Mouse (Mus musculus) ES-CJ7 (cell line): ENCODE data around the gene Incenp.
A peak's percentile ranks its signal among the peaks of the same experiment; 100 is the strongest.
"Not testable (repeated sequence)": the region's sequence is repeated elsewhere in the genome, so short reads cannot be mapped to it uniquely, and the experiment has no call there.

Experiments
- DNase-seq: peaks from one replicate; pipeline ENCODE4 v3.0.0; 2011; ENCODE audit warnings: low read depth, low spot score

The Incenp gene

GRCm38 (mm10) chr19:9918176-9918861, 19.0 kb upstream of the Incenp start:
- DNase-seq: no peak

DNA sequence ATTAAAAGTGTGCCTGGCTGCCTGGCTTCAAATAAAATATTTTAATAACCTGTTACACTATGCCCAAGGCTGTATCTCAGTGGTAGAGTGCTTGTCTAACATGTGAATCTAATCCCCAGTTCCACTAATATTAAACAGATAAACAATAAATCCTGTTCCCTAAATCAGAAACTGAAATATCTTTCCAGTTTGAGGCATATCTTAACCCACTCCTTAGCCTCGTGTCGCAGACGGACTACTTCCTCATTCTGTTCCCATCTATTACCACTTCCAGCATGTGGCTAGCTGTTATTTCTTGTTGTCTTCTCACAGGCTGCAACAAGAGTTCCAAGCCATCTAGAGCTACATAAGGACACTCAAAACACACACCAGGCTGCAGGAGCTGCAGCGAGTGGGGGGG, 18.4 kb upstream of the Incenp start:
- DNase-seq: no peak

- DNase-seq: peak; percentile 62
Measured at GRCm38 (mm10) chr19:9915935-9916334, 16.6 kb upstream of the Incenp start.

DNA sequence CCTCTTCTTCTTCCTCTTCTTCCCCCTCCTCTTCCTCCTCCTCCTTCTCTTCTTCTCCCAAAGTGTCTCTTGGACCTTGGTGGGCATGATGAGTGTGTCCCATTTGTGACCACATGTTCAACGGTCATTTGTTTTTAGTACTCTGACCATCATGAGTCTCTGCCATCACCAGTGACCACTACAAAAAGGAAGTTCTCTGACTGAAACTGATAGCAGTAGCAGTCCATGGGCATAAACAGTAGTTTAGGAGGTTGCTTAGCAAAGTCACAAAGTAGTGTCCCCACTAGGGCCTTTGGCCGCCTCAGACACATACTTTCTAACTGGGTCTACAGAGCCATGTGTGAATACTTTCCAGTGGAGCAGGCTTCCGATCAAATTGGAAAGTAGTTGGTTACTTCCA, 15.0 kb upstream of the Incenp start:
- DNase-seq: no peak

DNA sequence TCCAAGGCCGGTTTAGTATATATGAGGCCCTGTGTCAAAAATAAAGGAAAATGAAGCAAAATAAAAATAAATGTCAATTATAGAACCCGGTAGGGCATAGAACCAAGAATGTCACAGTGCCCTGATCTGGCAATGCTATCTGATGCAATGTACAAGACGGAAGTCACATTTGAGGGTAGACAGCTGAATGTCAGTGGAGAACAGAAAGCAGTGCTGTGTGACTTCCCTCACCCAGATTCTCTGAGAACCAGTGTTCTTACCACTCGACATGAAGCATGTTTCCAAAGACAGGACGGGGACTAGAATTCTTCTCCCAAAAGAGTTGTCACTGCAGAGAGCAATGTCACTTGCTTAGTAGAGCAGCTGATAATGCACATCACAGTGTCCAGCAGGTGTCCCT, 14.4 kb upstream of the Incenp start:
- DNase-seq: no peak

- peak; percentile 74 for DNase-seq
Measured at GRCm38 (mm10) chr19:9911314-9911754, 12.0 kb upstream of the Incenp start.

GRCm38 (mm10) chr19:9909351-9909750, 10.0 kb upstream of the Incenp start:
- no peak for DNase-seq

DNA sequence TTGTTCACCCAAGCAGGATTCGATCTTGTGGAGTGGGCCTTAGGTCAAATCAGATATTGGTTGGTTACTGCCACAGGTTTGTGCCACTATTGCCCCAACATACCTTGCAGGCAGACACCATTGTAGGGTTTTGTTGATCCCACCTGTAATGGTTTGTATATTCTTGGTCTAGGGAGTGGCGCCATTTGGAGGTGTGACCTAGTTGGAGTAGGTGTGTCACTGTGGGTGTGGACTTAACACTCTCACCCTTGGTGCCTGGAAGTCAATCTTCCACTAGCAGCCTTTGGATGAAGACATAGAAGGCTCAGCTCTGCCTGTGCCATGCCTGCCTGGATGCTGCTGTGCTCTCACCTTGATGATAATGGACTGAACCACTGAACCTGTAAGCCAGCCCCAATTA, 1.3 kb upstream of the Incenp start:
- not testable (repeated sequence) for DNase-seq

- DNase-seq: no peak
Measured at GRCm38 (mm10) chr19:9899780-9900146, 412 bp upstream of the Incenp start.

- no peak for DNase-seq
Measured at GRCm38 (mm10) chr19:9898339-9899066, 848 bp downstream of the Incenp start.

DNA sequence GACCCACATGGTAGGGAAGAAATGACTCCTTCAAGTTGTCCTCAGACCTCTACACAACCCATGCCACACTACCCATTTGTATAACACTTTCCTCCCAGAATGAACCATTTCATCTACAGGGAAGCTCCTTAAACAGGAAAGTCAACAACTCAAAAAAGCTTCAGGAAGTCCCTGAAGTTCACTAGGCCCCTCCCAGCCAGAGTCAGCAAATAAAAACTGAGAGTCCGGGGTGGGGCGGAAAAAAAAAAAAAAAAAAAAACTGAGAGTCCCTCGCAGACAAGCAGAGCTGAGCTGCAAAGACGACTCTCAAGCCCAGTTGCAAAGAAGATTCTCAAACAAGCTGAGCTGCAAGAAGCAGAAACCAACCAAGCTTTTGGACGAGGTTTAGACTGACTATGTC, 3.3 kb downstream of the Incenp start:
- no peak for DNase-seq

DNA sequence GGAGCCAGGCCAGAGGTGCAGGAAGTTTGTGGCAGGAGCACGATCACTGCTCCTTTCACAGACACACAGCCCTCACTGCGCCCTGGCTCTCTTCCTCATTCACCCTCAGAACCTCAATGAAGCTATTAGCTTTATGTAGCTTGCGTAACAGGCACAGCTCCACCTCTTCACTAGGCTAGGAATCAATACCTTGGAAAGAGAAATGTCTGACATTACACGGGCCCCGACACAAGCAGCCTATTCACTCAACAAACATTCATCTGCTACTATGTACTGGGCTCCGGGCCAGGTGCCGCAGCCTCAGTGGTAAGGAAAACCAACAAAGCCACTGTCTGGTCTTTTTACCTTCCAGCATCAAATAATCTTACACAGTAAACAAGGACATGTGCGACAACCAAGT, 12.6 kb downstream of the Incenp start:
- DNase-seq: no peak

DNA sequence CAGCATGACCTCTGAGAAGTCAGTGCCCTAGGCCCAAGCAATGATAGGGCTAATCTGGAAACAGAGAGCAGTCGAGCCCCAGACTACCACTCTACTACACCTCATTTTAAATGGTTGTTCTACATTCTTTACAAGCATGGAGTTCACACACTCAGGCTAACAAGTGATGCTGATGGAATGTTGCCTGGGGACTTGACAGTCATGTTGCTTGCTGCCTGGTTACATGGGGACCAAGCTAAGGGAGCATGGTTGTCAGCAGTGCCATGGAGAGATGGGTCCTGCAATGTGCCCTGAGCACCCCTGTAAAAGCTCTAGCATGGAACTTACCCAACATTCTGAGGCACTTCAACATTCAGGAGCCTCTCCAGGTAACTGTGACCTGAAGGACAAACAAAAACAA, 13.0 kb downstream of the Incenp start:
- no peak for DNase-seq

GRCm38 (mm10) chr19:9878186-9878835, 21.0 kb downstream of the Incenp start:
- DNase-seq: no peak

- DNase-seq: no peak
Measured at GRCm38 (mm10) chr19:9865466-9865865, 33.9 kb downstream of the Incenp start.

GRCm38 (mm10) chr19:9864856-9865255, 34.5 kb downstream of the Incenp start:
- DNase-seq: no peak

DNA sequence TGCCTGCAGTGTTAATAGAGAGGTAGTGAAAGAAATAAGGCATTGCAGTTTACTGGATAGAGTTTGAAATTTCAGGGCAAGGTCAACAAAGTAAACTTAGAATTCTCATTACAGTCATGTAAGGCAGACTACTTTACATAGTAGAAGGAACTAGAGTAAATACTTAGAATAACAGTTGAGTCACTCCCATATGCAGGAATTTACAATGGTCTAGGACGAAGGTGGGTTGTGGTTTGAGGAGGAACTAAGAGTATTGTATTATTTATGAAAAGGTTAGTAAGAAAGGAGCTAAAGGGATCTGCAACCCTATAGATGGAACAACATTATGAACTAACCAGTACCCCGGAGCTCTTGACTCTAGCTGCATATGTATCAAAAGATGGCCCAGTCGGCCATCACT, 38.5 kb downstream of the Incenp start:
- peak; percentile 57 for DNase-seq

- peak; percentile 23 for DNase-seq
Measured at GRCm38 (mm10) chr19:9849368-9850075, 49.8 kb downstream of the Incenp start.

DNA sequence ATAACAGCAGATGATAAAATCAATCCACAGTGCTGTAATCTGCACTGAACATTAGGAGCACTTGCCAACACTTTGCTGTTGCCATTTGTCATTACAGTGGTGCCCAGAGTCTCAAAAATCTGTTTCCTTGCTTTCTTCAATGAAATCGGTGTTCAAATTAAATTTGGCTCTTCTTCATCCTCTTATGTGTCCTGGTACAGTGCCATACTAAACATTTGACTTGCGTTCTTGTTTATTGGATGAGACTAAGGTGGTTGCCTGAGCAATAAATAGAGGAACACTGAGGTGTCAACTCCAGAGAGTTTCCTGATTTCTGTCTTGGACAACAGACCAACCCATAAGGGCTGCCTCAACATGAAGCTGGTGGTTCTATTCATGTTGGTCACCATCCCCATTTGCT, 52.1 kb downstream of the Incenp start, which contains the start of gene Scgb2a2:
Gene Scgb2a2 (plus strand): TSS at position 301 of the 400 bp plus-strand sequence.
- DNase-seq: no peak

DNA sequence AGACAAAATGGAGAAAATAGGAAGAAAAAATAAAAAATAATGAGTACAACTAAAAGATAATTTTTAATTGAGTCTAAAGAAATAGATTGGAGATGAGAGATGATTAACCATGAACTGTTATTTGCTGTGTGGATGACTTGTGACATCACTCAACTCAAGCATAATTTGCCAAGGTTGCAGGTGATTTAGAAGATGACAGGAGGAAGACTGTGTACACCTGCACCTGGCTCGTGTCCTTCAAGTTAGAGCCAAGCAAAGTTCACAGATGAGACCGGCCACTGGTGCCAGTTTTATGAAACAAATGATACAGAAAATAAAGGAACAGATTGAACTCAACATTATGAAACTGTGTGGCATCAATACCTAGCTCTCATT, 62.0 kb downstream of the Incenp start:
- no peak for DNase-seq

DNA sequence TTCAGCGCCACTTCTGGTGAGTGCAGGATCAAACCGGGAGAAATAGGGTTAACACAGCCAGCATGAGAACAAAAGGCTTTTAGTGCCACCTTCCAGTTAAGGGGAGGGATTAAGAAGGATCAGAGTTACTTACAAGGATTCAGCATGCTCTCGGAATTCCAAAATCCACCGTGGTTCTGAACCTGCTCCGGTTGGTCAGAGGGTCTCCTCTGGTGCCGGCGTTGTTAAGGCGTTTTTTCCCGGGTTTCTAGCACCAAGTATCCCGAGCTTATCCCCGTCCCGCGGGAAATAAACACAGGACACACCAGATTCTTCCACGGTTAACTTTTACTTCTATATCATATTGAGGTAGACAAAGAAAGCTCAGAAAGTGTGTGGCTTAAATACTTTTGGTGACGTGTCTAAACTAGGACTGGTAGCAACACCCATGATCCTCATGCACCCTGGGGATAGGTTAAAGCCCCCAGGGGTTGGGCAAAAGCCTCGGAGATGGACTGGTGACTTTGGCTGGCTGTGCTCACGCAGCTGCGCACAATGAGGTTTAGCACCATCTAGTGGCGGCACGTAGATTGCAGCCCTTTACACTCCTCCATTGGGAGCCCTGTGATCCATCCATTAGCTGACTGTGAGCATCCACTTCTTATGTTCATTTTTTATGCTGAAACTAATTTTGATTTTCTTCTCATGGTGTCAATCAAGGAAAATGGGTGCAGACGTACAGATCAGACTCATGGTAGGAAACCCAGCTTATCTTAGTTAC, 62.6 kb downstream of the Incenp start:
- DNase-seq: not testable (repeated sequence)
